Mouse (Mus musculus) hindbrain, embryonic 15.5 days (tissue): ENCODE data around the gene Adamts6. TPM values are rescaled to one million over a fixed set of nuclear protein-coding genes. Genes with fewer than 3 reads are reported as not detected.

Experiments used
- ATAC-seq: fragments of 200-750 bp; cut with Nextera tagmentation; 2 replicates; pipeline ENCODE4 v1.8.0; 2017; ENCODE audit warnings: low read depth, moderate number of reproducible peaks, moderate TSS enrichment; ENCODE audit not compliant: low FRiP score
- H3K27ac ChIP-seq: fragments of 300-500 bp; sonication (generic); replicated peaks from 2 replicates; pipeline ENCODE4 v1.5.1; 2015; ENCODE audit warnings: mild to moderate bottlenecking, inconsistent platforms
- H3K27me3 ChIP-seq: fragments of 300-500 bp; sonication (generic); 2 replicates; pipeline ENCODE4 v1.6.1; 2015; ENCODE audit warnings: control low read depth, inconsistent platforms
- H3K36me3 ChIP-seq: fragments of 300-500 bp; sonication (generic); 2 replicates; pipeline ENCODE4 v1.6.1; 2015; ENCODE audit warnings: control low read depth, inconsistent platforms
- H3K4me1 ChIP-seq: fragments of 300-500 bp; sonication (generic); replicated peaks from 2 replicates; pipeline ENCODE4 v1.6.1; 2015; ENCODE audit warnings: control low read depth, inconsistent platforms
- H3K4me2 ChIP-seq: fragments of 300-500 bp; sonication (generic); 2 replicates; pipeline ENCODE4 v1.6.1; 2015; ENCODE audit warnings: moderate library complexity, mild to moderate bottlenecking, inconsistent platforms
- H3K4me3 ChIP-seq: fragments of 300-500 bp; sonication (generic); 2 replicates; pipeline ENCODE4 v1.5.1; 2015; ENCODE audit warnings: mild to moderate bottlenecking, inconsistent platforms
- H3K9ac ChIP-seq: fragments of 300-500 bp; sonication (generic); 2 replicates; pipeline ENCODE4 v1.6.1; 2015; ENCODE audit warnings: inconsistent platforms
- H3K9me3 ChIP-seq: fragments of 300-500 bp; sonication (generic); 2 replicates; pipeline ENCODE4 v1.6.1; 2016; ENCODE audit warnings: control low read depth, inconsistent platforms
- WGBS: fragments of 180-500 bp; shearing (Covaris S2); methylation state at CpG from one replicate; pipeline ENCODE4 v1.1.7; 2015; 5-methylcytosine and 5-hydroxymethylcytosine counted together
- polyA plus RNA-seq: library from polyadenylated mRNA; unstranded; fragments of >200 nt; fragmentation: Nextera tagmentation; extraction: Ambion mirVana; gene quantifications from 2 replicates; pipeline ENCODE4 v1.2.1, GENCODE M21; 2015

The Adamts6 gene
- polyA plus RNA-seq, 1 experiment from 2014 or later: 1.8 TPM

DNA sequence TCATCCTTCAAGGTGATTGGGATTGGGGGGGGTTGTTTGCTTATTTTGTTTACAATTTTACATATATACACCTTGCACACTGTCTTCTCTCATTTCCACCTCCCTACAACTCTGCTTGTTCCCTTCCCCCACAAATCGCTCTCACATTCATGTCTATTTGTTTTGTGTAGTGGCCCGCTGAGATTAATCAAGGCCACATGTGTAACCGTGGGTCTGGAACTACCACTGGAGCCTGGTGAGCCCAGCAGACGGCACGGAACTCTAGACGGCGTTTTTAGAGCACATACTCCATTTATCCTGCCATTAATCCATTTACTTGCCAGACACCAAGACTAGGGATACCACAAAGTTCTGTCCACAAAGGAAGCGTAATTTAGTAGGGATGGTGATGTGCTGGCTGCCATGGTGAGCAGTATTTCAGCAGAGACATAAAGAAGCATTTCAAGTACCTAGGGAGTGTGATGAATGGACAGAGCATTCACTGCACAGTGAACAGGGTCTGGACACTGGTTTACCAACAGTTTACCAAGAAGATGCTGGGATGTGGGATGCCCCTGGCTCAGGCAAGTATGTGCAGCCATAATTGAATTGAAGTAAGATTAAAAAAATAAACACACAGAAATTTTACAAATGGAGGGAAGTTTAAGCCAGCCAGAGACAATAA is 194.9 kb downstream of the Adamts6 start:
- ATAC-seq: no peak
- H3K27me3 ChIP-seq: no peaks in the 10 kb centered on the region
- 71% methylated on average over 8 of the region's 8 CpGs for WGBS

DNA sequence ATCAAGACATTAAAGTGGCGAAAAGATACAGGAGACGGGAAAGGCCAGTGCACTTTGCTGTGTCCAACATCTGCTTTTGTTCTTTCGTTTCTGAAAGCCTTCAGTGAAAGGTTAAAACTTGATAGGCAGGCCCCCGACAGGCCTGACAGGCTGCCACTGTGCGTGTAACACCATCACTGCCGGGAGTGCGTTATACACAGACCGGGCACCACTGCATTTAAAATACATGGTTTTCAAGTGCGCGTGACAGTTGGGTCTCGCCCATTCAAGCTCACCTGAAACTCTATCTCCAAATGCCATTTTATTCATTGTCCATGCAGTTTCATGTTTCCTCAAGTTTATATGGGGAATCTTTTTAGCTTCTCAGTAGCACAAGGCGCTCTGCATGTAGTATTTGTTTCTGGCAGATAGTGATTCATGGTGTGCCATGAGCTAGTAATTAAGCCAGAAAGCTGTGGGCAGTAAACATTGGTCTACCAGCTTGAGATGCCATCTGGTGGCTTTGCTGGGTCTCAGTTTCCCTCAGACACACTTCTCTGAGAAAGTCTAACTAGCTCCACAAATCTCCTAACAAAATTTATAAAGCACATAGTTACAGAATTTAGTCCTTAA is 195.6 kb downstream of the Adamts6 start:
- Histone ChIP-seq H3K27ac (no peak overlapping the region), H3K4me2 (no peak overlapping the region), H3K9ac (no peak overlapping the region), H3K36me3 (no peaks in the 10 kb centered on the region), H3K4me1 (no peaks in the 10 kb centered on the region), H3K27me3 (no peaks in the 10 kb centered on the region), H3K4me3 (no peak overlapping the region), H3K9me3 (no peaks in the 10 kb centered on the region)
- 87% methylated on average over 12 of the region's 12 CpGs for WGBS
- ATAC-seq: no peak

More for the DNA sequence above, 194.9 kb downstream of the Adamts6 start:
- Histone ChIP-seq H3K9me3 (no peaks in the 10 kb centered on the region), H3K4me2 (no peak overlapping the region), H3K27ac (no peak overlapping the region), H3K9ac (no peak overlapping the region), H3K4me3 (no peak overlapping the region), H3K4me1 (no peaks in the 10 kb centered on the region), H3K36me3 (no peaks in the 10 kb centered on the region)

DNA sequence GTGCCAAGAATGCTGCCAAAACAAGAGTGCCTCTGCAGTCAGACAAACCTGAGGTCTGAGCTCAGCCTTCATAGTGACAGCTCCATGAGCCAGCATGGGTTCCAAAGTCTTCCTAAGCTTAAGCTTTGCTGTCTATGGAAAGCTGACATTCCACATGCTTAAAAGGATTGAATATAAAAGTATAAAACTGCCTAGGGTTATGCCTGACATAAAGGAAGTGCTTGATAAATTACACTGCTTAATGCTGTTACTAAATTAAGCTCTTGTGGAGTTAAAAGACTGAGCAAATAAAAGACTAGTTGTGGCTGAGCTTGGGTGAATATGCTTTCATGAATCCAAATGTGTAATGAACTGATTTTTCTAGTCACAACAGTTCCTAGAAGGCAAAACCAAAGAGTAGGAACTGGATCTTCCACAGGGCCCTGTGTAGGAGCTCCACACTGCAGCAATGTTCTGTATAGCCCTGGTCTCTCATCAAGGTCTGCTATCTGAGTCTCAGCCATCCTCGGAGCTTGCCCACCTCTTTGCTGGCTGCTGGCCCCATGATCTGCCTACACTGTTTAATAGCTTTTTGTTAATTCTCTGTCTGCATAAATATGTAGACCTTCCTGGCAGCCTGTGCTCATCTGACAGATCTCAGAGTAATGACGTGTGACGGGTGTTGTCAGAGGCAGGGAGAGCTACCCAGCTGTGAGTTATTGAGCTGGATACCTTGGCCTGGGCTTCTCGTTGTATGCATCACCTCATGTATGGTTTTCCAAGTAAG is 203.6 kb downstream of the Adamts6 start:
- peak; percentile 61; the same call in 1 of the 2 replicates for ATAC-seq
- H3K27ac ChIP-seq: no peak overlapping the region
- no peaks in the 10 kb centered on the region for H3K9me3 ChIP-seq
- H3K4me3 ChIP-seq: no peak overlapping the region
- no peak overlapping the region for H3K4me2 ChIP-seq
- H3K9ac ChIP-seq: no peak overlapping the region
- H3K36me3 ChIP-seq: no peaks in the 10 kb centered on the region
- no peaks in the 10 kb centered on the region for H3K4me1 ChIP-seq
- 52% methylated on average over 4 of the region's 4 CpGs for WGBS
- H3K27me3 ChIP-seq: no peaks in the 10 kb centered on the region

DNA sequence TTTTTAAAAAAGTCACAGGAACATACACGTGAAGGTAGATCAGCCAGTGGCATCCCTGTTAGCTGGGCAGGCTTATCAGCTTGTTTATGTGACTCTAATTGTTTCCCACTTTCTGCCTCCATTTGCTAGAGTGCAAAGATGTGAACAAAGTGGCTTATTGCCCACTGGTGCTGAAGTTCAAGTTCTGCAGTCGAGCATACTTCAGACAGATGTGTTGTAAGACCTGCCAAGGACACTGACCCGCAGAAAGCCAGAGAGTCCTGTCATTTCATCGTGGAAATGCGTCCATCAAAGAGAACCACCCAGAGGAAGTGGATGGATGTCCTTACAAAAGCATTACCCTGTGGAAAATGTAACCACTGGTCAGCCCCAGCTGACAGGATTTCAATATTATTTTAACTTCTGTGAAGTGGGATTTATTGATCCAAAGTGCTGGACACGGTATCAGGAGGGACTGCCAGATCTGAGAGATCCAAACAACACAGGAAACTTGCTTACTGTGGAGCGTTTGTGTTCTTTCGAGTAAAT is 205.9 kb downstream of the Adamts6 start:
- no peak overlapping the region for H3K9ac ChIP-seq
- H3K4me3 ChIP-seq: no peak overlapping the region
- ATAC-seq: no peak
- 78% methylated on average over 8 of the region's 8 CpGs for WGBS
- H3K4me2 ChIP-seq: no peak overlapping the region
- H3K27me3 ChIP-seq: no peaks in the 10 kb centered on the region
- no peaks in the 10 kb centered on the region for H3K9me3 ChIP-seq
- no peaks in the 10 kb centered on the region for H3K36me3 ChIP-seq
- no peaks in the 10 kb centered on the region for H3K4me1 ChIP-seq
- no peak overlapping the region for H3K27ac ChIP-seq

DNA sequence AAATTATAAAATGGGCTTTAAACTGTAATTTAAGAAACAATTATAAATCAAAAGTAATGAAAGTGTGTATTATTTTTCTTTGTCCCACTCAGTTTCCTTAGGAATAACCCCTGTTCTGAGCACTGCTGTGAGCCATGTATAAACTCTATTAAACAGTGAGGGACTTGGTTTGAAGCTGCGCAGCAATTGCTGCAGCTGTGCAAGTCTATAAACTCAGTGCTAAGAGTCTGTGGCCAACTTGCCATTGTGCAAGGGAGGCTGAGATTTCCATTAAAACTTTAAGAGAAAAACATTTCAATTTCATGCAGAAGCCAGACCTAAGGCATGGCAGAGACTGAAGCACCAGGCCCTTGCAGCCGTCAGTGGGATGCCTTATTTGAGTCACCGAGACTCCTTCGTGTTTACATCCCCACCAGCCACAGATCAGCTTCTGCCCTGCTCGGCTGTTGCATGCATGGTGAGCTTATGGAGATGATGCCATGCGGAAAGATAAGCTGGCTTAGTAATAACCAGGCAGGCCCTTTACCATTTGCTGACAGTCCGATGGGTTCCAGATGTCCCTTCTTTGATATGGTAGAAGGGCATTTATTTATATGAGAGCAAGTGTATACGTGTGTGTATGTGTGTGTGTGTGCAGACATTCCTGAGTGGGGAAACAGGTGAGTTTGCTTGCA is 206.7 kb downstream of the Adamts6 start:
- no peaks in the 10 kb centered on the region for H3K4me1 ChIP-seq
- no peaks in the 10 kb centered on the region for H3K9me3 ChIP-seq
- no peak for ATAC-seq
- no peaks in the 10 kb centered on the region for H3K27me3 ChIP-seq
- H3K36me3 ChIP-seq: no peaks in the 10 kb centered on the region
- no peak overlapping the region for H3K4me2 ChIP-seq
- no peak overlapping the region for H3K9ac ChIP-seq
- H3K27ac ChIP-seq: no peak overlapping the region
- no peak overlapping the region for H3K4me3 ChIP-seq
- WGBS: 74% methylated on average over 8 of the region's 8 CpGs

DNA sequence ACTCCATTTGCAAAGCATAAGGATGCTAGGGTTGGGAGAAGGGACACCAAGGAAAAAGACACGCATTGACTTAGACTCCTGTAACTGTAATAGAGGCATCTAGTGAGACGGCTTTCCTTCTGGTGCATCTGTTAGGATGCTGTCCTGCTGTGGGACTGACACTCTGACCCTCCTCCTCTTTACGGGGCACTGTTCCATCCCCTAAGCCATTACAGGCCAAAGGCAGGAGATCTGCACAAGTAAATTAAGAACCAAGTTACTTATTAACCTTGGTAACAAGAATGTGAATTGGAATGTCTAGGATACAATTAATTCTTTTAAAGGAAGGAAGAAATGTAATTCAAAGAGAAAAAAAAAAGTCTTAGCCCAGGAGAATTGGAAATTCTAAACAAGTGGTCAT is 210.0 kb downstream of the Adamts6 start:
- H3K9ac ChIP-seq: no peak overlapping the region
- H3K4me1 ChIP-seq: no peaks in the 10 kb centered on the region
- H3K9me3 ChIP-seq: no peaks in the 10 kb centered on the region
- H3K4me2 ChIP-seq: no peak overlapping the region
- no peaks in the 10 kb centered on the region for H3K27me3 ChIP-seq
- 38% methylated on average over 3 of the region's 3 CpGs for WGBS
- no peak overlapping the region for H3K4me3 ChIP-seq
- H3K27ac ChIP-seq: no peak overlapping the region
- ATAC-seq: no peak
- H3K36me3 ChIP-seq: no peaks in the 10 kb centered on the region

DNA sequence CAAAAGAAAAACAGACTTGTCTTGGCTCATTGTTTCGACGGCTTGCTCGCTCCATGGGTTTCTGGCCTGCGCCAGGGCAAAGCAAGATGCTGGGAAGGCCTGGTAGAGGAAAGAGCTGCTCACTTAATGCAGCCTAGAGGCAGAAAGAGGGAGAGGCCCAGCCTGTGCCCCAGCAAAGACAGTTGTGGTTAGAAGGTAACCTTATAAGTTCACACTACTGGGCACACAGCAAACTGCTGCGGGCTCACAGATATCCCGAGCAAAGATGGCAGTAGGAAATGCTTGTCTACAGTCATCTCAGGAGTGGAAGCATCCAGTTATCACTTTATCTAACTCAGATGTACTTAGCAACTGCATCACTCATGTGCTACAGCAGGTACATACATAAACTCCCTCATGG is 211.0 kb downstream of the Adamts6 start:
- H3K36me3 ChIP-seq: no peaks in the 10 kb centered on the region
- no peak overlapping the region for H3K4me3 ChIP-seq
- ATAC-seq: no peak
- no peaks in the 10 kb centered on the region for H3K27me3 ChIP-seq
- no peak overlapping the region for H3K27ac ChIP-seq
- no peak overlapping the region for H3K4me2 ChIP-seq
- 95% methylated on average over 6 of the region's 6 CpGs for WGBS
- H3K4me1 ChIP-seq: no peaks in the 10 kb centered on the region
- H3K9ac ChIP-seq: no peak overlapping the region
- no peaks in the 10 kb centered on the region for H3K9me3 ChIP-seq

DNA sequence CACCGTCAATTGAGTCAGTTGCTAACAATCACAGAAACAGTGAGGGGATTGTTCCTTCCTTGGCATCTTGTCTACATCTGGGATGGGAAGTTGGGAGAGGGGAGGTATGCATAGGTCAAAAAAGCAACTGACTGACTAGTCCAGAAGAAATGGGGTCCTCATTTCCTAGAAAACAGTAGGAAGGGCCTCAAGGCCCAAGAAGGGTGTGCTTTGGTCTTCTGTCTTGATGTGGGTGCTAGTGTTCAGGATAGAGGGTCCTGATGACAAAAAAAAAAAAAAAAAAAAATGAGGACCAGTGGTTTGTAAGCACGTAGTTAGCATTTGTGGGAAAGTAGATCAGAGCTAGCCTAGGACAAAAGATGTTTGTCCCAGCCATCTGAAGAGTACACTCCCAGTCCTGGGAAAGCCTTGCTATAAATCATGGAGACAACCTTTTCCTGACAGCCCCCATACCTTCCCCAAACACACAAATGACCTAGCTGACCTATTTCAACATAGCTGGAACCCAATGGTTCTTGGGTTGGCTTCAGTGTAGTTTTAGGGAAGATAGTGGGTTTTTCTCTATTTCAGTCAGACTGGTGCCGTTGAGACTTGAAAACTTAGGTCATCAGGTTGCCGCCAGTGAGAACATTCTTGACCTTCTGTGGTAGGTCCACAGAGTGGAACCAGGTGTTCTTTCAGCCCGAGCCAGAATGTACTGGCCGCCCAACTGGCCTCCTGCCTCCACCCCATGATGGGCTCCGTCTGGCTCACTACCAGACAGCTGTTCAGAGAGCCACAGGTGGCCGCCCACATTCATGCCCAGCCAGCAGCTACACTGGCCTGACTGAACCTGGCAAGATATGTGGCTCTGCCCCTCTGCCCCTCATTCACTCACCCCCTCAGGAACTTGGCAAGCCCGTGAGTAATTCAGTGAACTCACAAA is 211.7 kb downstream of the Adamts6 start:
- Histone ChIP-seq H3K4me2 (no peak overlapping the region), H3K4me1 (no peaks in the 10 kb centered on the region), H3K9ac (no peak overlapping the region), H3K36me3 (no peaks in the 10 kb centered on the region), H3K27me3 (no peaks in the 10 kb centered on the region), H3K9me3 (no peaks in the 10 kb centered on the region), H3K4me3 (no peak overlapping the region), H3K27ac (no peak overlapping the region)
- ATAC-seq: peak; percentile 76
- 72% methylated on average over 9 of the region's 9 CpGs for WGBS

DNA sequence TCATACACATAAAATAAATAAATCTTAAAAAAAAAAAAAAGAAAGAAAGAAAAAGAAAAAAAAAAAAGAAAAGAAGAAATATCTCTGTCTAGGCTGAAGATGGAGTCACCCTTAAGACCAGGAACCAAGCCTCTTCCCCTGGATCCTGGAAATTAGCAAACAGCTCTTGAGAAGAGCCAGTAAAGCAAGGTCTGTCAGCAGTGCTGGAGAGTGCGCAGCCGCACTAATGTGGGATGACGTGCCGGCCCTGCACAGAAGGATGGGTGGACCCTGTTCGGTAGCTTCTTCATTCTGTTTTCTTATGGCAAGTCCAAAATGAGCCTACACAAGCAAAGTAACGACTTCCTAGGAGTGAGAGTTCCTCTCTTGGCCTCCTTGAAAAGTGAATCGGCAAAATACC is 214.8 kb downstream of the Adamts6 start:
- no peak overlapping the region for H3K4me3 ChIP-seq
- no peak for ATAC-seq
- H3K4me2 ChIP-seq: no peak overlapping the region
- H3K36me3 ChIP-seq: no peaks in the 10 kb centered on the region
- no peaks in the 10 kb centered on the region for H3K4me1 ChIP-seq
- no peak overlapping the region for H3K27ac ChIP-seq
- H3K9ac ChIP-seq: no peak overlapping the region
- WGBS: 95% methylated on average over 7 of the region's 7 CpGs
- H3K27me3 ChIP-seq: no peaks in the 10 kb centered on the region
- no peaks in the 10 kb centered on the region for H3K9me3 ChIP-seq

DNA sequence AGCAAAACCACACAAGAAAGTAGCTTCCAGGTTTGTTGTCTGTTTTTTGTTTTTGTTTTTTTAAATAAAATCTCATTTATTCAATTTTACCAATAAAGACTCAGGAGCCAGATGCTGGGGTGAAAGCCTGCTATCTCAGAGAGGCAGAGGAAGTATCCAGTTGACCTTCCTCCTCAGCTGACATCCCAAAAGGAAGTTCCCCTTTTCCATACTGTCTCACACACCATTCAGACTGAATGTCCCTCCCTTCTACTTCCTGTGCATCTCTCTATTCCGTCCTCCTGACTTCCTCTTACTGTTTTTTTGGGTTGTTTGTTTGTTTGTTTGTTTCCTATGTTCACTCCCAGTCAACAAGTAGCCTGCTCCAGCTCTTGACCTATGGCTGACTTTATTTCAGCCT is 216.4 kb downstream of the Adamts6 start:
- H3K4me2 ChIP-seq: no peak overlapping the region
- H3K27ac ChIP-seq: no peak overlapping the region
- H3K4me3 ChIP-seq: no peak overlapping the region
- 78% methylated on average over 1 of the region's 1 CpGs for WGBS
- ATAC-seq: no peak
- H3K36me3 ChIP-seq: no peaks in the 10 kb centered on the region
- no peaks in the 10 kb centered on the region for H3K27me3 ChIP-seq
- no peaks in the 10 kb centered on the region for H3K4me1 ChIP-seq
- H3K9ac ChIP-seq: no peak overlapping the region
- no peaks in the 10 kb centered on the region for H3K9me3 ChIP-seq

DNA sequence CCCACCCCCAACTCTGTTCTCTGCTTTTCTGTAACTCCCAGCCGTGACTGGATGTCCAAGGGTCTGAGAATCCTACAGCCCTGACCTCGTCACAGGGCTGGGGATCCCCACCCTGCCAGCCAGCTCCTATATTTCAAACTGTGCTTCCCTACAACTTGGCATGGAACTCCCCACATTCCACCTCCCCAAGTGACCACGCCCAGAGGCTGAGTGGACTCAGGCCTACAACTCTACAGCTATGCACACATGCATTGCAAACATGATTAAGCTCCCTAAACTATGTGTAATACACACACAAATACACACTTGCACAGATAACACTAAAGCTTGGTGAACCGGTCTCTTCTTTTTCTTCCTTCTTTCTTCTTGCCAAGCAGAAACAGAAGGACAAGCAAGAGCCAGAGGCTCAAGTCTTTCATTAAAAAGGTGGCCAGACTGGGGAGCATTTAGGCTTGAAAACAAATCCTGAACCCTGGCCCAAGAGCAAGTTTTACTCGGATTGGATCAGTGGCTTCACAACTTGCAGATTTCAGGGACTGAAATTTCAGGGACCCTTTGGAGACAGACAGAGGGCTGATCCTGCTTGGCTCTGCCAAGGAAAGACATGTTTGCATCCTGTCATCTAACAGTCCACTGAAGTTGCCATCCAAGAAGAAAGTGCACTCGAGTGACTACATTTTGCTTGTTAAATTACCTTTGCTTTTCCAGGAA is 218.7 kb downstream of the Adamts6 start:
- H3K9ac ChIP-seq: no peak overlapping the region
- no peak for ATAC-seq
- no peak overlapping the region for H3K4me2 ChIP-seq
- WGBS: 89% methylated on average over 6 of the region's 6 CpGs
- no peak overlapping the region for H3K4me3 ChIP-seq
- H3K9me3 ChIP-seq: no peaks in the 10 kb centered on the region
- no peak overlapping the region for H3K27ac ChIP-seq
- no peaks in the 10 kb centered on the region for H3K27me3 ChIP-seq
- H3K4me1 ChIP-seq: 0 out of 2 replicates have a peak, but pooled peaks cover 5% of the 10 kb centered on the region
- no peaks in the 10 kb centered on the region for H3K36me3 ChIP-seq
